Mouse (Mus musculus): ENCODE data around the gene Podxl. TPM values are rescaled to one million over a fixed set of nuclear protein-coding genes. Genes with fewer than 3 reads are reported as not detected.
A peak's percentile ranks its signal among the peaks of the same experiment; 100 is the strongest.

The Podxl gene
- polyA plus RNA-seq, 1 experiment from 2014 or later: 11.5 TPM

GRCm38 (mm10) chr6:31592128-31592527 lies 28.3 kb upstream of the Podxl start:
- Histone ChIP-seq H3K4me2 (replicated peaks) (no peak overlapping the region), H3K4me1 (peaks cover 11% of the 10 kb centered on the region), H3K9me3 (no peaks in the 10 kb centered on the region), H3K27ac (replicated peaks) (no peak overlapping the region), H3K9ac (replicated peaks) (no peak overlapping the region), H3K27me3 (no peaks in the 10 kb centered on the region), H3K4me3 (no peak overlapping the region), H3K36me3 (no peaks in the 10 kb centered on the region)
- ATAC-seq (replicated peaks): no peak
- 86% methylated on average over 2 of the region's 2 CpGs for WGBS

- no peak overlapping the region for H3K9ac ChIP-seq (replicated peaks)
- no peaks in the 10 kb centered on the region for H3K9me3 ChIP-seq
- no peak for ATAC-seq (replicated peaks)
- no peaks in the 10 kb centered on the region for H3K27me3 ChIP-seq
- no peak overlapping the region for H3K27ac ChIP-seq (replicated peaks)
- H3K36me3 ChIP-seq: no peaks in the 10 kb centered on the region
- no peak overlapping the region for H3K4me3 ChIP-seq
- no peak overlapping the region for H3K4me2 ChIP-seq (replicated peaks)
- WGBS: 80% methylated on average over 3 of the region's 3 CpGs
- peaks cover 7% of the 10 kb centered on the region for H3K4me1 ChIP-seq
Observed at GRCm38 (mm10) chr6:31591676-31592075, 27.9 kb upstream of the Podxl start.

- no peak overlapping the region for H3K9ac ChIP-seq (replicated peaks)
- no peaks in the 10 kb centered on the region for H3K36me3 ChIP-seq
- no peaks in the 10 kb centered on the region for H3K4me1 ChIP-seq
- H3K27me3 ChIP-seq: no peaks in the 10 kb centered on the region
- 90% methylated on average over 2 of the region's 2 CpGs for WGBS
- H3K27ac ChIP-seq (replicated peaks): no peak overlapping the region
- H3K9me3 ChIP-seq: no peaks in the 10 kb centered on the region
- no peak for ATAC-seq (replicated peaks)
- H3K4me2 ChIP-seq (replicated peaks): no peak overlapping the region
- no peak overlapping the region for H3K4me3 ChIP-seq
Observed at GRCm38 (mm10) chr6:31590754-31591153, 27.0 kb upstream of the Podxl start.

GRCm38 (mm10) chr6:31589268-31589667 lies 25.5 kb upstream of the Podxl start:
- no peak overlapping the region for H3K9ac ChIP-seq (replicated peaks)
- H3K4me2 ChIP-seq (replicated peaks): no peak overlapping the region
- no peak for ATAC-seq (replicated peaks)
- no peaks in the 10 kb centered on the region for H3K4me1 ChIP-seq
- no peak overlapping the region for H3K27ac ChIP-seq (replicated peaks)
- H3K4me3 ChIP-seq: no peak overlapping the region
- no peaks in the 10 kb centered on the region for H3K27me3 ChIP-seq
- H3K9me3 ChIP-seq: no peaks in the 10 kb centered on the region
- 89% methylated on average over 3 of the region's 3 CpGs for WGBS
- no peaks in the 10 kb centered on the region for H3K36me3 ChIP-seq

- no peaks in the 10 kb centered on the region for H3K36me3 ChIP-seq
- ATAC-seq (replicated peaks): no peak
- no peak overlapping the region for H3K27ac ChIP-seq (replicated peaks)
- no peak overlapping the region for H3K4me3 ChIP-seq
- H3K27me3 ChIP-seq: no peaks in the 10 kb centered on the region
- no peaks in the 10 kb centered on the region for H3K9me3 ChIP-seq
- 72% methylated on average over 4 of the region's 4 CpGs for WGBS
- no peak overlapping the region for H3K9ac ChIP-seq (replicated peaks)
- H3K4me2 ChIP-seq (replicated peaks): no peak overlapping the region
- no peaks in the 10 kb centered on the region for H3K4me1 ChIP-seq
Observed at GRCm38 (mm10) chr6:31587655-31588054, 23.9 kb upstream of the Podxl start.

GRCm38 (mm10) chr6:31586127-31586526 lies 22.3 kb upstream of the Podxl start:
- no peak overlapping the region for H3K9ac ChIP-seq (replicated peaks)
- ATAC-seq (replicated peaks): no peak
- WGBS: 90% methylated on average over 2 of the region's 2 CpGs
- H3K27me3 ChIP-seq: no peaks in the 10 kb centered on the region
- no peak overlapping the region for H3K27ac ChIP-seq (replicated peaks)
- H3K4me2 ChIP-seq (replicated peaks): no peak overlapping the region
- H3K4me1 ChIP-seq: no peaks in the 10 kb centered on the region
- H3K4me3 ChIP-seq: no peak overlapping the region
- no peaks in the 10 kb centered on the region for H3K9me3 ChIP-seq
- no peaks in the 10 kb centered on the region for H3K36me3 ChIP-seq

- 87% methylated on average over 9 of the region's 9 CpGs for WGBS
- no peak for ATAC-seq (replicated peaks)
- no peaks in the 10 kb centered on the region for H3K27me3 ChIP-seq
- no peak overlapping the region for H3K4me3 ChIP-seq
- H3K27ac ChIP-seq (replicated peaks): no peak overlapping the region
- H3K4me1 ChIP-seq: no peaks in the 10 kb centered on the region
- no peaks in the 10 kb centered on the region for H3K36me3 ChIP-seq
- no peak overlapping the region for H3K9ac ChIP-seq (replicated peaks)
- H3K9me3 ChIP-seq: no peaks in the 10 kb centered on the region
- no peak overlapping the region for H3K4me2 ChIP-seq (replicated peaks)
Observed at GRCm38 (mm10) chr6:31576151-31576550, 12.4 kb upstream of the Podxl start.

- Histone ChIP-seq H3K4me2 (replicated peaks) (no peak overlapping the region), H3K9me3 (no peaks in the 10 kb centered on the region), H3K27me3 (no peaks in the 10 kb centered on the region), H3K9ac (replicated peaks) (no peak overlapping the region), H3K4me3 (no peak overlapping the region), H3K4me1 (no peaks in the 10 kb centered on the region), H3K36me3 (no peaks in the 10 kb centered on the region), H3K27ac (replicated peaks) (no peak overlapping the region)
- 74% methylated on average over 4 of the region's 4 CpGs for WGBS
- ATAC-seq (replicated peaks): no peak
Observed at GRCm38 (mm10) chr6:31575063-31575462, 11.3 kb upstream of the Podxl start.

GRCm38 (mm10) chr6:31571459-31571858 lies 7.7 kb upstream of the Podxl start:
- Histone ChIP-seq H3K4me3 (no peak overlapping the region), H3K4me1 (no peaks in the 10 kb centered on the region), H3K27me3 (no peaks in the 10 kb centered on the region), H3K27ac (replicated peaks) (no peak overlapping the region), H3K9me3 (no peaks in the 10 kb centered on the region), H3K9ac (replicated peaks) (no peak overlapping the region), H3K36me3 (no peaks in the 10 kb centered on the region), H3K4me2 (replicated peaks) (no peak overlapping the region)
- ATAC-seq (replicated peaks): no peak
- 65% methylated on average over 3 of the region's 3 CpGs for WGBS

GRCm38 (mm10) chr6:31568070-31568595 lies 4.4 kb upstream of the Podxl start:
- H3K9ac ChIP-seq (replicated peaks): no peak overlapping the region
- no peaks in the 10 kb centered on the region for H3K36me3 ChIP-seq
- H3K4me1 ChIP-seq: peaks cover 18% of the 10 kb centered on the region
- 29% methylated on average over 7 of the region's 7 CpGs for WGBS
- H3K27me3 ChIP-seq: no peaks in the 10 kb centered on the region
- no peak overlapping the region for H3K4me3 ChIP-seq
- no peak overlapping the region for H3K27ac ChIP-seq (replicated peaks)
- H3K4me2 ChIP-seq (replicated peaks): no peak overlapping the region
- no peaks in the 10 kb centered on the region for H3K9me3 ChIP-seq
- no peak for ATAC-seq (replicated peaks)

- Histone ChIP-seq H3K4me1 (peaks cover 28% of the 10 kb centered on the region), H3K9me3 (no peaks in the 10 kb centered on the region), H3K4me3 (no peak overlapping the region), H3K36me3 (no peaks in the 10 kb centered on the region), H3K27me3 (no peaks in the 10 kb centered on the region), H3K4me2 (replicated peaks) (no peak overlapping the region), H3K27ac (replicated peaks) (no peak overlapping the region), H3K9ac (replicated peaks) (no peak overlapping the region)
- 21% methylated on average over 7 of the region's 7 CpGs for WGBS
- no peak for ATAC-seq (replicated peaks)
Observed at GRCm38 (mm10) chr6:31567200-31567599, 3.4 kb upstream of the Podxl start.

GRCm38 (mm10) chr6:31564901-31565391 lies 1.2 kb upstream of the Podxl start:
- peak overlapping the region; percentile 90 for H3K4me3 ChIP-seq
- peaks cover 42% of the 10 kb centered on the region for H3K4me1 ChIP-seq
- no peaks in the 10 kb centered on the region for H3K9me3 ChIP-seq
- ATAC-seq (replicated peaks): no peak
- H3K4me2 ChIP-seq (replicated peaks): peak overlapping the region; percentile 99
- 0 out of 2 replicates have a peak overlapping the region, but pooled peaks have one; percentile 1 for H3K27ac ChIP-seq (replicated peaks)
- WGBS: 4% methylated on average over 17 of the region's 17 CpGs
- no peaks in the 10 kb centered on the region for H3K36me3 ChIP-seq
- peak overlapping the region; percentile 88 for H3K9ac ChIP-seq (replicated peaks)
- no peaks in the 10 kb centered on the region for H3K27me3 ChIP-seq

GRCm38 (mm10) chr6:31564182-31564531 lies 376 bp upstream of the Podxl start:
- H3K4me1 ChIP-seq: peaks cover 42% of the 10 kb centered on the region
- peak overlapping the region; percentile 88 for H3K9ac ChIP-seq (replicated peaks)
- H3K9me3 ChIP-seq: no peaks in the 10 kb centered on the region
- H3K4me2 ChIP-seq (replicated peaks): peak overlapping the region; percentile 99
- peak overlapping the region; percentile 72 for H3K27ac ChIP-seq (replicated peaks)
- H3K4me3 ChIP-seq: peak overlapping the region; percentile 90
- ATAC-seq (replicated peaks): peak; percentile 44; the same call in 1 of the 2 replicates
- under 1% methylated on average over 18 of the region's 18 CpGs for WGBS
- H3K27me3 ChIP-seq: no peaks in the 10 kb centered on the region
- no peaks in the 10 kb centered on the region for H3K36me3 ChIP-seq

Measured in forebrain, embryonic 15.5 days (tissue).